Mouse (Mus musculus): ENCODE measurements around the gene Dpagt1. TPM values are rescaled to one million over a fixed set of nuclear protein-coding genes. Genes with fewer than 3 reads are reported as not detected.

Dpagt1 gene
- polyA plus RNA-seq, 1 experiment, result 47.9 TPM

DNA sequence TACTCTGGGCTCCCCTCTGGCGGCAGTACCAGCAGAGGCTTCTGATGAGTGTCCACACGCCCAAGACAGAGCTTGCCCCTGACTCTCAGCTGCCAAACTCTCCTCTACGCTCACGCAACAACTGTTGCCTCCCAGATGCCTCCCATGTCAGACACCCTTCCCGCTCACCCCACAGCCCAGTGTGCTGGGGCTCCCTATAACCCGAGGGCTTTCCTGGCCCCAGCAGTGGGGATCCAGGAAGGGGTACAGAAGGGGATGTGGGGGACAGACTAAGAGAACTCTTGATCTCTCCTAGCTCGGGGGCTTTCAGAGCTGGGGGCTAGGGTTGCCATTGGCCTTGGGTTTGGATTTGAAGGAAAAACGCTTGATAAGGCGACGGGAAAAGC is 15.1 kb upstream of the Dpagt1 start:
- no peak overlapping the region for H3K27ac ChIP-seq (ENCODE audit: control insufficient read depth, insufficient read depth, low read length)

GRCm38 (mm10) chr9:44311136-44312134 is 14.4 kb upstream of the Dpagt1 start:
- Histone ChIP-seq H3K36me3 (ENCODE audit: control insufficient read depth, insufficient read depth, low read length) (peaks cover 48% of the 10 kb centered on the region), H3K27me3 (ENCODE audit: control insufficient read depth, insufficient read depth, low read length) (no peaks in the 10 kb centered on the region), H3K27ac (ENCODE audit: control insufficient read depth, insufficient read depth, low read length) (no peak overlapping the region), H3K4me1 (replicated peaks; ENCODE audit: control insufficient read depth, insufficient read depth, low read length) (peaks cover 12% of the 10 kb centered on the region), H3K4me3 (ENCODE audit: control insufficient read depth, insufficient read depth, low read length) (no peak overlapping the region)
- WGBS, result 88% methylated on average over 27 of the region's 27 CpGs
- no peak for TF ChIP-seq POLR2A (IDR thresholded peaks at IDR 0.05; ENCODE audit: control insufficient read depth, extremely low read depth, insufficient read depth, low read length, poor library complexity)
- TF ChIP-seq CTCF (IDR thresholded peaks at IDR 0.05; ENCODE audit: borderline replicate concordance, control insufficient read depth, extremely low read depth, insufficient read depth, low read length, poor library complexity), result no peak
- no peak for DNase-seq

More for the DNA sequence above, 15.1 kb upstream of the Dpagt1 start:
- DNase-seq, result no peak
- 92% methylated on average over 10 of the region's 10 CpGs for WGBS
- TF ChIP-seq CTCF (IDR thresholded peaks at IDR 0.05; ENCODE audit: borderline replicate concordance, control insufficient read depth, extremely low read depth, insufficient read depth, low read length, poor library complexity) (no peak), POLR2A (IDR thresholded peaks at IDR 0.05; ENCODE audit: control insufficient read depth, extremely low read depth, insufficient read depth, low read length, poor library complexity) (no peak)
- Histone ChIP-seq H3K4me3 (ENCODE audit: control insufficient read depth, insufficient read depth, low read length) (no peak overlapping the region), H3K27me3 (ENCODE audit: control insufficient read depth, insufficient read depth, low read length) (no peaks in the 10 kb centered on the region), H3K36me3 (ENCODE audit: control insufficient read depth, insufficient read depth, low read length) (peaks cover 42% of the 10 kb centered on the region), H3K4me1 (replicated peaks; ENCODE audit: control insufficient read depth, insufficient read depth, low read length) (peaks cover 15% of the 10 kb centered on the region)

DNA sequence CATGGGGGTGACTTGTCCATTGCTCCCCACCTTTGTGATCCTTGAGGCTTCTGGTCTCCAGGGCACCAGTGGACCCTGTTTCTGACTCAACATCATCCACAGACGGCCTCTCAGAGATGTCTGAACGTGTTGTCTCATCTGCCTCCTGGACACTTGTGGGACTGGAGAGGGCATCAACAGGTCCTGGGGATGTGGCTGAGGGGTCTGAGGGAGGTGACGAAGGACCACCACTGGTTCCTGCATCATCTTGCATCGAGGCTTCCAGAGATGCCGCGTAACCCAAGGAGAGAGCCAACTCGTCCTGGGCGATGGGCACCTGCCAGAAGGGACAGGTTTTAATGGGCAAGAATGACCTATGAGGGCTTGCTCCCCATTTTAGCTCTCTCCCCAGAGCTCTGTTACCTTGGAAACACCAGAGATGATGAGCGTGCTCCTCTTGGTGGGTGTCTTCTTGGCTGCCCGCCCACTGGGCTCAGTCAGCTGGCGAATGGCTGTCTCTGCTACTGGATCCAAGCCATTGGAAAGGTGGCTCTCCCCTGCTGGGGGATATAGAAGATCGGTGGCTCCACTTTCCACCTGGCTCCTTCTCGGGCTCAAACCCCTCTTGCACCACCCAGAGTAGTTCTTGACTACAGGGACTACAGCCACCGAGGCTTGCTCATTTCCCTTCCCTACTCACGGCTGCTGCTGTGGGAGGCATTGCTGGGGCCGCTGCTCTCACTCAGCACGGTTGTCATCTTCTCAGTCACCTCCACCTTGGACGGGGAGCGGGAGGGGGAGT is 12.2 kb upstream of the Dpagt1 start:
- 95% methylated on average over 19 of the region's 19 CpGs for WGBS
- no peak for DNase-seq
- Histone ChIP-seq H3K4me1 (replicated peaks; ENCODE audit: control insufficient read depth, insufficient read depth, low read length) (peaks cover 12% of the 10 kb centered on the region), H3K4me3 (ENCODE audit: control insufficient read depth, insufficient read depth, low read length) (no peak overlapping the region), H3K27ac (ENCODE audit: control insufficient read depth, insufficient read depth, low read length) (no peak overlapping the region), H3K36me3 (ENCODE audit: control insufficient read depth, insufficient read depth, low read length) (peaks cover 48% of the 10 kb centered on the region), H3K27me3 (ENCODE audit: control insufficient read depth, insufficient read depth, low read length) (no peaks in the 10 kb centered on the region)
- no peak for TF ChIP-seq CTCF (IDR thresholded peaks at IDR 0.05; ENCODE audit: borderline replicate concordance, control insufficient read depth, extremely low read depth, insufficient read depth, low read length, poor library complexity)
- TF ChIP-seq POLR2A (IDR thresholded peaks at IDR 0.05; ENCODE audit: control insufficient read depth, extremely low read depth, insufficient read depth, low read length, poor library complexity), result no peak

- Histone ChIP-seq H3K36me3 (ENCODE audit: control insufficient read depth, insufficient read depth, low read length) (peaks cover 48% of the 10 kb centered on the region), H3K27ac (ENCODE audit: control insufficient read depth, insufficient read depth, low read length) (no peak overlapping the region), H3K4me3 (ENCODE audit: control insufficient read depth, insufficient read depth, low read length) (no peak overlapping the region), H3K4me1 (replicated peaks; ENCODE audit: control insufficient read depth, insufficient read depth, low read length) (peaks cover 17% of the 10 kb centered on the region), H3K27me3 (ENCODE audit: control insufficient read depth, insufficient read depth, low read length) (no peaks in the 10 kb centered on the region)
- no peak for DNase-seq
- WGBS, result 93% methylated on average over 4 of the region's 4 CpGs
- TF ChIP-seq POLR2A (IDR thresholded peaks at IDR 0.05; ENCODE audit: control insufficient read depth, extremely low read depth, insufficient read depth, low read length, poor library complexity) (no peak), CTCF (IDR thresholded peaks at IDR 0.05; ENCODE audit: borderline replicate concordance, control insufficient read depth, extremely low read depth, insufficient read depth, low read length, poor library complexity) (no peak)
These were observed 11.6 kb upstream of the Dpagt1 start for GRCm38 (mm10) chr9:44314257-44314547.

DNA sequence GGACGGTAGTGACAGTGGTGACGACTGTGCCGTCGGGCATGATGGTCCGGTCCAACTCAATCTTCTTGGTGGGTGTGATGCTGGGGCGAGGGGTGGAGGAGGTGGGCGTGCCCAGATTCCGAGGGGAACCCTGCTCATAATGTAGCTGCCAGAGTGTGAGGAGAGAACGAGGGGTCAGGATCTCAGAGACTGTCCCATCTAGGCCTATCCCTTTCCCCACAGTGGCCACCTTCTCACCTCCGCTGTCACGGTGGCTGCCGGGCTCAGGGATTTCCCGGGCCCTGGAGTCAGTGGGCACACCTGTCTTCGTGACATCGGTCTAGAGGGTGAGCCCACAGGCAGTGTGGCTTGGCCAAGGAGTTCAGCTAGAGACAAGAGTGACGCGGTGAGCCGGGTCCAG is 10.9 kb upstream of the Dpagt1 start:
- H3K27me3 ChIP-seq (ENCODE audit: control insufficient read depth, insufficient read depth, low read length), result no peaks in the 10 kb centered on the region
- H3K4me1 ChIP-seq (replicated peaks; ENCODE audit: control insufficient read depth, insufficient read depth, low read length), result peaks cover 20% of the 10 kb centered on the region
- H3K4me3 ChIP-seq (ENCODE audit: control insufficient read depth, insufficient read depth, low read length), result no peak overlapping the region
- peaks cover 48% of the 10 kb centered on the region for H3K36me3 ChIP-seq (ENCODE audit: control insufficient read depth, insufficient read depth, low read length)
- WGBS, result 97% methylated on average over 18 of the region's 18 CpGs
- DNase-seq, result no peak
- no peak for TF ChIP-seq CTCF (IDR thresholded peaks at IDR 0.05; ENCODE audit: borderline replicate concordance, control insufficient read depth, extremely low read depth, insufficient read depth, low read length, poor library complexity)
- no peak for TF ChIP-seq POLR2A (IDR thresholded peaks at IDR 0.05; ENCODE audit: control insufficient read depth, extremely low read depth, insufficient read depth, low read length, poor library complexity)
- H3K27ac ChIP-seq (ENCODE audit: control insufficient read depth, insufficient read depth, low read length), result no peak overlapping the region

- TF ChIP-seq CTCF (IDR thresholded peaks at IDR 0.05; ENCODE audit: borderline replicate concordance, control insufficient read depth, extremely low read depth, insufficient read depth, low read length, poor library complexity) (no peak), POLR2A (IDR thresholded peaks at IDR 0.05; ENCODE audit: control insufficient read depth, extremely low read depth, insufficient read depth, low read length, poor library complexity) (no peak)
- no peak overlapping the region for H3K4me3 ChIP-seq (ENCODE audit: control insufficient read depth, insufficient read depth, low read length)
- no peak overlapping the region for H3K27ac ChIP-seq (ENCODE audit: control insufficient read depth, insufficient read depth, low read length)
- no peak for DNase-seq
- 97% methylated on average over 4 of the region's 4 CpGs for WGBS
- peaks cover 24% of the 10 kb centered on the region for H3K4me1 ChIP-seq (replicated peaks; ENCODE audit: control insufficient read depth, insufficient read depth, low read length)
- H3K36me3 ChIP-seq (ENCODE audit: control insufficient read depth, insufficient read depth, low read length), result peaks cover 38% of the 10 kb centered on the region
- no peaks in the 10 kb centered on the region for H3K27me3 ChIP-seq (ENCODE audit: control insufficient read depth, insufficient read depth, low read length)
These were observed 8.4 kb upstream of the Dpagt1 start for GRCm38 (mm10) chr9:44317452-44317851.
